Mouse (Mus musculus) G1E (cell line): ENCODE measurements around the gene Ugp2. TPM values are rescaled to one million over a fixed set of nuclear protein-coding genes. Genes with fewer than 3 reads are reported as not detected.
A peak's percentile ranks its signal among the peaks of the same experiment; 100 is the strongest.

Experiments
- ATAC-seq: 2 replicates; pipeline ENCODE4 v1.8.0; 2016; ENCODE audit warnings: mild to moderate bottlenecking; ENCODE audit not compliant: insufficient number of reproducible peaks, poor library complexity, low FRiP score, severe bottlenecking; ENCODE audit errors: extremely low read depth
- DNase-seq: peaks from one replicate; pipeline ENCODE4 v3.0.0; 2012; ENCODE audit warnings: low spot score
- H3K27me3 ChIP-seq: 2 replicates; pipeline ENCODE4 v1.6.1; 2012; ENCODE audit warnings: mild to moderate bottlenecking, low read length, inconsistent platforms; ENCODE audit not compliant: insufficient read depth
- H3K36me3 ChIP-seq: replicated peaks from 2 replicates; pipeline ENCODE3; 2012; ENCODE audit warnings: mild to moderate bottlenecking, inconsistent platforms
- H3K4me1 ChIP-seq: 2 replicates; pipeline ENCODE4 v1.6.1; 2012; ENCODE audit warnings: low read depth, low read length, inconsistent platforms, mixed read lengths; ENCODE audit not compliant: insufficient read depth
- H3K4me3 ChIP-seq: 2 replicates; pipeline ENCODE4 v1.5.1; 2012; ENCODE audit warnings: low read depth, mild to moderate bottlenecking, inconsistent platforms, low read length, moderate library complexity, mixed read lengths
- H3K9me3 ChIP-seq: replicated peaks from 2 replicates; pipeline ENCODE4 v1.6.1; 2012; ENCODE audit warnings: inconsistent platforms
- CTCF ChIP-seq: IDR thresholded peaks from 2 replicates; pipeline ENCODE4 v1.5.1; 2012; ENCODE audit warnings: low read depth, low read length, inconsistent platforms, mixed read lengths
- GATA1 ChIP-seq: IDR thresholded peaks from 2 replicates; pipeline ENCODE4 v1.6.1; 2012; ENCODE audit warnings: borderline replicate concordance, low read length, inconsistent platforms, mixed read lengths
- GATA2 ChIP-seq: IDR thresholded peaks from 2 replicates; pipeline ENCODE4 v1.6.1; 2012; ENCODE audit warnings: low read depth, low read length, inconsistent platforms, borderline replicate concordance
- POLR2AphosphoS5 ChIP-seq: IDR thresholded peaks from 2 replicates; pipeline ENCODE4 v1.6.1; 2012; ENCODE audit warnings: low read depth, low read length, inconsistent platforms; ENCODE audit not compliant: insufficient replicate concordance
- TAL1 ChIP-seq: conservative IDR thresholded peaks from 2 replicates; pipeline ENCODE4 v1.6.1; 2012; ENCODE audit warnings: low read depth, low read length, inconsistent platforms, mixed read lengths
- polyA plus RNA-seq: library from polyadenylated mRNA; stranded (reverse); fragments of >175 nt; gene quantifications from 2 replicates; pipeline ENCODE4 v1.2.3, GENCODE M21; 2012
- total RNA-seq, 2 experiments: library from RNA; stranded (forward) in 1 of 2; stranded (reverse) in 1 of 2; fragments of 200-1000 nt in 1 of 2; fragments of >200 nt in 1 of 2; fragmentation: Nextera tagmentation in 1 of 2; gene quantifications; 2 replicates each; pipeline ENCODE4 v1.2.3; 2014 to 2017

Ugp2 gene
- total and polyA plus RNA-seq, 3 experiments, result 2.5 to 38.4 (median 17.7) TPM

- Histone ChIP-seq H3K36me3 (no peaks in the 10 kb centered on the region), H3K9me3 (no peaks in the 10 kb centered on the region), H3K4me1 (no peaks in the 10 kb centered on the region), H3K27me3 (no peaks in the 10 kb centered on the region), H3K4me3 (no peak overlapping the region)
- ATAC-seq (no peak), DNase-seq (no peak)
- TF ChIP-seq GATA2 (no peak), GATA1 (no peak)
Observed at GRCm38 (mm10) chr11:21401248-21401647, 30.2 kb upstream of the Ugp2 start.

DNA sequence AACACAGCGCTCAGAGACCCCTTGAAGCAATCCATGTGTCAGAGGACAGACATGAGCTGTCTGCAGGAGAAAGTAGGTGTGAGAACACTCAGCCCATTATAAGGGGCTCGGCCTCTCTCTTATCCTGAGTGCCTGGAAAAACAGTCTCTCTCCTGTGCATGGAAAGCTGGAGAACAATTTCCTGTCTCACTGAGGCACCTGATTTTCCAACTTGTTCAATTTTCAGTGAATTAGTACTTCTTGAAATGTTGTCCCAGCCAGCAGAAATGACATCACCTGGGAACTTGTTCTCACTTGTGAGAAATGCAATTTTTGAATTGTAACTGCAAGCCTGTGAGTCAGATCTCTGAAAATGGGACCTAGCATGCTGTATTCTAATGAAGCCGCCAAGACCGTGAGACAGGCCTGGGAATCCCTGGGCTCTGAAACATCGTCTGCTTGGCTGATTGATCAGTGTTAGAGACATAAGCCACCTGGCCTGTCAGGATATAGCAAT, 28.2 kb upstream of the Ugp2 start:
- DNase-seq (no peak), ATAC-seq (no peak)
- no peak for TF ChIP-seq GATA2
- Histone ChIP-seq H3K4me1 (no peaks in the 10 kb centered on the region), H3K9me3 (peaks cover 3% of the 10 kb centered on the region), H3K27me3 (no peaks in the 10 kb centered on the region), H3K36me3 (no peaks in the 10 kb centered on the region), H3K4me3 (no peak overlapping the region)

DNA sequence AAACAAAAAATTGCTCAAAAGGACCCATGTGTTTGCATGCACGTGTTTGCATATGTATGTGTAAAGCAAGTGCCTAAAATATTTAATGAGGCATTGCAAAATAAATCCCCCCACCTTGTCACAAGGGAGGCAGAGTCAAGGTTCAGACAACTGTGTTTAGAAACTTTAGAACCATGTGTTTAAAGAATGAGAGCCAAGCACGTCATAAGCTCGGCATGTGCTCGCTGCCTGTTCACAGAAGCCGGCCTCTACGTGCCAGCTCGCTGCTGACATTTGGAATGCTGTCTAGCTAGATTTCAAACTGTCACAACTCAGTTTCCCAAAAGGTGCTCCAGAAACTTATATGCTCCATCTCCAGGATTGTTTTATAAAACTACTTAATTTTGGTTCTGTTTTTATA, 27.5 kb upstream of the Ugp2 start:
- ATAC-seq (no peak), DNase-seq (no peak)
- Histone ChIP-seq H3K4me3 (no peak overlapping the region), H3K9me3 (peaks cover 3% of the 10 kb centered on the region), H3K4me1 (no peaks in the 10 kb centered on the region), H3K36me3 (no peaks in the 10 kb centered on the region), H3K27me3 (no peaks in the 10 kb centered on the region)
- TF ChIP-seq GATA2, result no peak
- no peak for TF ChIP-seq CTCF
- TF ChIP-seq POLR2AphosphoS5, result no peak
- no peak for TF ChIP-seq GATA1
- TF ChIP-seq TAL1, result no peak

GRCm38 (mm10) chr11:21386790-21387189, 15.8 kb upstream of the Ugp2 start:
- ATAC-seq (no peak), DNase-seq (no peak)
- Histone ChIP-seq H3K4me1 (no peaks in the 10 kb centered on the region), H3K4me3 (no peak overlapping the region), H3K9me3 (no peaks in the 10 kb centered on the region), H3K36me3 (no peaks in the 10 kb centered on the region), H3K27me3 (no peaks in the 10 kb centered on the region; the same call in 1 of the 2 replicates)
- no peak for TF ChIP-seq GATA1
- TF ChIP-seq GATA2, result no peak
- no peak for TF ChIP-seq POLR2AphosphoS5
- no peak for TF ChIP-seq TAL1
- no peak for TF ChIP-seq CTCF

- TF ChIP-seq GATA1, result no peak
- TF ChIP-seq GATA2, result no peak
- TF ChIP-seq CTCF, result no peak
- no peak for TF ChIP-seq TAL1
- no peak for TF ChIP-seq POLR2AphosphoS5
- ATAC-seq, result no peak
- no peak for DNase-seq
- peaks cover 15% of the 10 kb centered on the region for H3K4me1 ChIP-seq
- H3K27me3 ChIP-seq, result peaks cover 10% of the 10 kb centered on the region
- no peaks in the 10 kb centered on the region for H3K9me3 ChIP-seq
- no peak overlapping the region for H3K4me3 ChIP-seq
- H3K36me3 ChIP-seq, result no peaks in the 10 kb centered on the region
Observed at GRCm38 (mm10) chr11:21374096-21374495, 3.1 kb upstream of the Ugp2 start.

DNA sequence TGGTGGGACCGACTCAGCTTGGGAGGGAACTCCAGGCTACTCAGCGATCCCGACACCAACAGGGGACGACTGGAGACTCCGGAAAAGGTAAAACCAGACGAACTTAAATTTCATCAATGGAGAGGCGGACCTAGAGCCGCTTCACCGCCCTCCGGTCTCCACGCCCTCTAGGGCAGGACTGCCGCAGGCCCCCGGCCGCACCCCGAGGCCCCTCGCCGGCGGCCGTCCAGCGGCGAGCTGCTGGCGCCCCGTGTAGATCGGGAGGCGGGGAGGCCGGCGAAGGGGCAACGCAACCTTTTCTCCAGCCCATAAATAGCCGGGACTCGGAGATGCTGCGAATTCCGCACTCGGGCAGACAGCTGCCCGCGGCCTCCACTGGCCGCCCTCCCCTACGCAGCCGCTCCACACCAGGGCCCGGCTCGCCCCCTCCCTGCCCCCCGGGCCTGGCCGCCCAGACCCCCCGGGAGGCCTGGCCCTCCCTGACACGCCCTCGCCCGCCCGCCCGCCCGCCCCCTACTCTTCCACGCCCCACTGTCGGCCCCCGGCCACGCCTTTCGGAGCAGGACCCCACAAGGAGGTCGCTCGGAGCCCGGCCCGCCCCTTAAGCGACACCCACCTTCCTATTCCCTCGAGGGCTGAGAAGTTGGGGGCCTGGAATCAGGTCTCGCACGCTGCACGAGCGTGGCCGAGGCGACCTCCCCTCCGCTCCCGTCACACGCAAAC, 441 bp downstream of the Ugp2 start:
- peaks cover 7% of the 10 kb centered on the region for H3K27me3 ChIP-seq
- DNase-seq (peak; percentile 55), ATAC-seq (0 out of 2 replicates have a peak, but pooled peaks have one; percentile 25)
- H3K36me3 ChIP-seq, result no peaks in the 10 kb centered on the region
- H3K9me3 ChIP-seq, result no peaks in the 10 kb centered on the region
- peaks cover 15% of the 10 kb centered on the region for H3K4me1 ChIP-seq
- TF ChIP-seq GATA2 (no peak), CTCF (no peak), GATA1 (no peak)
- H3K4me3 ChIP-seq, result peak overlapping the region; percentile 88
